In the genomic region with DNA sequence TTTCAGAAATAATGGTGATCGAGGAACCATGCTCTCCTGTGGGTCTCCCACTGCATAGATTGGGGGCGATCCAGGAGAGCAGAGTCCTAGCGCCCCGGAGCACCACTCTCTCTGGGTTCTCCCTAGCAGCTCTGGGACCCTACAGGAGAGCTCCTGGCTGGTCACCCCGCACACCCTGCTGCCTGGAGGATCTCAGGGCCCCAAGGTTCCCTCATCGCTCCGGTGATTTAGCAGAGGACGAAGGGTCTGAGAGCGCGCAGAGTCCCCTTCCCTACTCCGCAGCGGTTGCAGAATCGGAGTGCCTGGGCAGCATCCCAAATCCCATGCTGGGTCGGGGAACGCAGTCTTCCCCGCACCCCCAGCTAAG, we compare ENCODE assay signal across 8 mouse cellular contexts. TPM values are rescaled to one million over a fixed set of nuclear protein-coding genes. Genes with fewer than 3 reads are reported as not detected.
DNase-seq lines count a peak whose midpoint lies in the region; ATAC-seq lines count a peak whose summit lies in the region.

No protein-coding gene starts in this region.

- peak; percentile 31 for DNase-seq in adrenal gland, postnatal 10 days
- no peak for DNase-seq in adrenal gland, adult 8-10 months
- no peak for DNase-seq in neural tube, embryonic 11.5 days (ENCODE audit: low spot score)
- no peak for DNase-seq in neural tube, embryonic 10.5 days (ENCODE audit: extremely low spot score, low spot score)
- DNase-seq in hindbrain, embryonic 14.5 days (ENCODE audit: low spot score): no peak
- no peak for DNase-seq in thymus, postnatal 10 days (ENCODE audit: low spot score in 2 of 2)
- no peak for DNase-seq in thymus, postnatal 25 days

- H3K4me2 ChIP-seq in neural tube, embryonic 11.5 days (ENCODE audit: low read depth): peak overlapping the region; percentile 81
- H3K4me2 ChIP-seq in hindbrain, embryonic 14.5 days (replicated peaks): peak overlapping the region; percentile 88
- H3K4me2 ChIP-seq in midbrain, embryonic 12.5 days (replicated peaks): peak overlapping the region; percentile 94

- H3K9me3 ChIP-seq in neural tube, embryonic 11.5 days (ENCODE audit: control insufficient read depth, low read length): 0 out of 2 replicates have a peak, but pooled peaks cover 4% of the 10 kb centered on the region
- peaks cover 10% of the 10 kb centered on the region; the same call in 1 of the 2 replicates for H3K9me3 ChIP-seq in hindbrain, embryonic 14.5 days (ENCODE audit: control insufficient read depth, low read length)
- H3K9me3 ChIP-seq in midbrain, embryonic 12.5 days: no peaks in the 10 kb centered on the region

- no peaks in the 10 kb centered on the region for H3K4me1 ChIP-seq in neural tube, embryonic 11.5 days (ENCODE audit: control insufficient read depth, insufficient read depth, low read length)
- peaks cover 6% of the 10 kb centered on the region; the same call in 1 of the 2 replicates for H3K4me1 ChIP-seq in hindbrain, embryonic 14.5 days (replicated peaks; ENCODE audit: control insufficient read depth, insufficient read depth, low read length)
- peaks cover 4% of the 10 kb centered on the region; the same call in 1 of the 2 replicates for H3K4me1 ChIP-seq in midbrain, embryonic 12.5 days

- no peaks in the 10 kb centered on the region for H3K36me3 ChIP-seq in neural tube, embryonic 11.5 days (ENCODE audit: control insufficient read depth, insufficient read depth, low read length)
- no peaks in the 10 kb centered on the region for H3K36me3 ChIP-seq in hindbrain, embryonic 14.5 days (replicated peaks; ENCODE audit: control insufficient read depth, insufficient read depth)
- H3K36me3 ChIP-seq in midbrain, embryonic 12.5 days: no peaks in the 10 kb centered on the region

- H3K27ac ChIP-seq in neural tube, embryonic 11.5 days (ENCODE audit: low read depth, low read length): no peak overlapping the region
- peak overlapping the region; percentile 80 for H3K27ac ChIP-seq in hindbrain, embryonic 14.5 days
- H3K27ac ChIP-seq in midbrain, embryonic 12.5 days (replicated peaks): peak overlapping the region; percentile 60

- no peaks in the 10 kb centered on the region for H3K27me3 ChIP-seq in neural tube, embryonic 11.5 days (ENCODE audit: control insufficient read depth, insufficient read depth, low read length)
- peaks cover 11% of the 10 kb centered on the region for H3K27me3 ChIP-seq in hindbrain, embryonic 14.5 days (ENCODE audit: control insufficient read depth, insufficient read depth, low read length)
- H3K27me3 ChIP-seq in midbrain, embryonic 12.5 days: peaks cover 8% of the 10 kb centered on the region

- WGBS in neural tube, embryonic 11.5 days: 0% methylated on average over 16 of the region's 16 CpGs
- 2% methylated on average over 15 of the region's 16 CpGs for WGBS in hindbrain, embryonic 14.5 days
- WGBS in midbrain, embryonic 12.5 days: 0% methylated on average over 16 of the region's 16 CpGs

- H3K4me3 ChIP-seq in neural tube, embryonic 11.5 days (ENCODE audit: low read depth, low read length): peak overlapping the region; percentile 69
- H3K4me3 ChIP-seq in hindbrain, embryonic 14.5 days (replicated peaks; ENCODE audit: low read length): peak overlapping the region; percentile 86
- H3K4me3 ChIP-seq in midbrain, embryonic 12.5 days: peak overlapping the region; percentile 77

- peak; percentile 41 for ATAC-seq in neural tube, embryonic 11.5 days (ENCODE audit: insufficient read depth, low FRiP score, low TSS enrichment)
- peak; percentile 49; the same call in 1 of the 2 replicates for ATAC-seq in hindbrain, embryonic 14.5 days (ENCODE audit: low FRiP score)
- peak; percentile 71; the same call in 1 of the 2 replicates for ATAC-seq in midbrain, embryonic 12.5 days (ENCODE audit: low FRiP score, low read depth)

- peak overlapping the region; percentile 79 for H3K9ac ChIP-seq in neural tube, embryonic 11.5 days (ENCODE audit: low read length)
- peak overlapping the region; percentile 85 for H3K9ac ChIP-seq in hindbrain, embryonic 14.5 days
- H3K9ac ChIP-seq in midbrain, embryonic 12.5 days (replicated peaks): peak overlapping the region; percentile 84

RNA-seq across cellular contexts. Expression of gene St3gal6, which starts 1.4 kb away (rescaled TPM):
- 10 to 100 TPM; 23.2 to 29.1 TPM for total RNA-seq in adrenal gland, postnatal 10 days (2021)
- 10 to 100 TPM; 13.6 to 30.8 (median 17.8) TPM for total RNA-seq in adrenal gland, adult 8-10 months (2022)
- polyA plus RNA-seq in neural tube, embryonic 11.5 days (2014; fragmentation: Nextera tagmentation; extraction: Ambion mirVana): 6.4 and 8.2 TPM in 2 replicates
- 10.4 and 10.8 TPM in 2 replicates for polyA plus RNA-seq in hindbrain, embryonic 14.5 days (2014; fragmentation: Nextera tagmentation; extraction: Ambion mirVana)
- polyA plus RNA-seq in midbrain, embryonic 12.5 days (2016; fragmentation: Nextera tagmentation; extraction: Ambion mirVana): 11.4 and 12.5 TPM in 2 replicates
